In the genomic region with DNA sequence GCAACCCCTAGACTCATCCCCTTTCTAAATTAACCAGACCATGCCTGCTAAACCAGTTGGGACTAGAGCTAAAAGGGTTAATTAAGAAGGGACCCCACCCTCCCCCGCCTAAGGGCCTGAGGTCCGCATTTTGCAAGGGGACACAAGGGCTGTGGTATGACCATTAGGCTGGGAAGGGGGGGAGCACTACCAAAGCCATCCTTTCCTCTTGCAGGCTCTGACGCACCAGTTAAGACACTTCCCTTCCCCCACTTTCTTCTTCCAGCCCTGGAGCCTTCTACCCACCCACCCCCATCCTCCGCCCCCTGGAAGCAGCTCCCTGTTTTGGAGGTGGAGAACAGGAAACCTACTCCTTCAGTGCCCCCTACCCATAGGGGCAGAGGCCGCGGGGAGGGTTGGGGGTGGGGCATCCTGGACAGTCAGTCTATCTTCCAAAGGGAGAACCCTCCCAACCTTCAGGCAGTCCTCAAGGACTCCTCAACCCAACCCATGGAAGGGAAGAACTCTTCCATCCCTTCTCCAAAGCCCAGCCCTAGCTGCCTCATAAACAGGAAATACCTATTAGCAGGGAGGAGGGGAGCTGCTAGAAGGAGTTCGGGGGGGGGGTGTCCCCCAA, we compare ENCODE assay signal across 8 mouse cellular contexts. TPM values are rescaled to one million over a fixed set of nuclear protein-coding genes. Genes with fewer than 3 reads are reported as not detected.
A peak's percentile ranks its signal among the peaks of the same experiment; 100 is the strongest.
DNase-seq lines count a peak whose midpoint lies in the region; ATAC-seq and TF ChIP-seq lines count a peak whose summit lies in the region.

No protein-coding gene starts in this region.

- H3K4me1 ChIP-seq in intestine, embryonic 14.5 days (replicated peaks; ENCODE audit: control insufficient read depth, insufficient read depth, low read length) = peaks cover 48% of the 10 kb centered on the region
- H3K4me1 ChIP-seq in liver, embryonic 12.5 days = peaks cover 64% of the 10 kb centered on the region

- peak; percentile 50 to 55 for DNase-seq in urinary bladder, adult 18-20 months (ENCODE audit: low spot score in 2 of 2)
- no peak for DNase-seq in urinary bladder, adult 2 months (ENCODE audit: low spot score)
- peak; percentile 55 to 63 for DNase-seq in cerebellum, postnatal 25 days
- peak; percentile 71 for DNase-seq in gastrocnemius, postnatal 25 days
- peak; percentile 84 for DNase-seq in intestine, embryonic 14.5 days (ENCODE audit: low spot score)
- DNase-seq in urinary bladder, postnatal 25 days (ENCODE audit: low spot score) = peak; percentile 36

- H3K27me3 ChIP-seq in intestine, embryonic 14.5 days (replicated peaks; ENCODE audit: control insufficient read depth, insufficient read depth, low read length) = no peaks in the 10 kb centered on the region
- H3K27me3 ChIP-seq in liver, embryonic 12.5 days (replicated peaks) = peaks cover 13% of the 10 kb centered on the region
- H3K27me3 ChIP-seq in myocyte (ENCODE audit: control insufficient read depth, insufficient read depth, insufficient read length) = peaks cover 4% of the 10 kb centered on the region

- no peak for TF ChIP-seq POLR2A in myocyte (IDR thresholded peaks at IDR 0.05; ENCODE audit: insufficient read length, low read depth)

- ATAC-seq in intestine, embryonic 14.5 days (replicated peaks; ENCODE audit: low FRiP score, low TSS enrichment, low read depth) = peak; percentile 34
- peak; percentile 9 for ATAC-seq in liver, embryonic 12.5 days

- WGBS in intestine, embryonic 14.5 days = 2% methylated on average over 5 of the region's 7 CpGs
- WGBS in liver, embryonic 12.5 days (ENCODE audit: insufficient replicate concordance) = 3% methylated on average over 7 of the region's 7 CpGs

- peak overlapping the region; percentile 100 for H3K4me2 ChIP-seq in intestine, embryonic 14.5 days (ENCODE audit: low read length)
- H3K4me2 ChIP-seq in liver, embryonic 12.5 days = peak overlapping the region; percentile 99
- peak overlapping the region; percentile 98 for H3K4me2 ChIP-seq in myocyte (ENCODE audit: low read depth)

- H3K9me3 ChIP-seq in intestine, embryonic 14.5 days (ENCODE audit: control insufficient read depth, low read length) = no peaks in the 10 kb centered on the region
- H3K9me3 ChIP-seq in liver, embryonic 12.5 days (replicated peaks) = no peaks in the 10 kb centered on the region

- H3ac ChIP-seq in myocyte (ENCODE audit: control insufficient read depth, insufficient read length) = peak overlapping the region; percentile 91

- H3K36me3 ChIP-seq in intestine, embryonic 14.5 days (ENCODE audit: control insufficient read depth, insufficient read depth, low read length) = no peaks in the 10 kb centered on the region
- no peaks in the 10 kb centered on the region for H3K36me3 ChIP-seq in liver, embryonic 12.5 days
- H3K36me3 ChIP-seq in myocyte (ENCODE audit: control insufficient read depth, insufficient read depth) = no peaks in the 10 kb centered on the region

- H3K9ac ChIP-seq in intestine, embryonic 14.5 days (ENCODE audit: low read length) = peak overlapping the region; percentile 93
- peak overlapping the region; percentile 95 for H3K9ac ChIP-seq in liver, embryonic 12.5 days

- peaks cover 37% of the 10 kb centered on the region for H3K79me2 ChIP-seq in myocyte (ENCODE audit: control insufficient read depth, insufficient read depth)

- peak overlapping the region; percentile 87 for H3K4me3 ChIP-seq in intestine, embryonic 14.5 days (ENCODE audit: low read depth, low read length)
- peak overlapping the region; percentile 89 for H3K4me3 ChIP-seq in liver, embryonic 12.5 days
- peak overlapping the region; percentile 68 for H3K4me3 ChIP-seq in myocyte

- H3K27ac ChIP-seq in intestine, embryonic 14.5 days (ENCODE audit: low read depth) = peak overlapping the region; percentile 93
- peak overlapping the region; percentile 95 for H3K27ac ChIP-seq in liver, embryonic 12.5 days

TF ChIP-seq in myocyte, 11 proteins besides CTCF, POLR2A, EP300 and RAD21:
- TF ChIP-seq MYOD1 (IDR thresholded peaks at IDR 0.05; ENCODE audit: control insufficient read depth in 1 of 3, insufficient read length in 2 of 3, low read depth in 2 of 3) (no peak), REST (IDR thresholded peaks at IDR 0.05; ENCODE audit: insufficient read depth, insufficient read length) (no peak), MAX (IDR thresholded peaks at IDR 0.05; ENCODE audit: low read depth) (no peak), TCF3 (IDR thresholded peaks at IDR 0.05; ENCODE audit: insufficient read length, low read depth) (no peak), POLR2AphosphoS2 (IDR thresholded peaks at IDR 0.05; ENCODE audit: insufficient read length, low read depth) (no peak), E2F4 (IDR thresholded peaks at IDR 0.05; ENCODE audit: insufficient read depth) (no peak), MYOG (IDR thresholded peaks at IDR 0.05; ENCODE audit: control insufficient read depth in 1 of 3, insufficient read depth in 1 of 3, insufficient read length in 2 of 3, low read depth in 2 of 3) (no peak)

RNA-seq across cellular contexts. Expression of a gene that starts 0.8 kb away (rescaled TPM):
- 222 and 238 TPM in 2 replicates for polyA plus RNA-seq in urinary bladder, adult 2 months (2012; rRNA removed)
- 10 to 100 TPM; 15.5 to 16.5 TPM for total RNA-seq in gastrocnemius, postnatal 25 days (2021)
- 65.6 and 74.6 TPM in 2 replicates for polyA plus RNA-seq in intestine, embryonic 14.5 days (2014; fragmentation: Nextera tagmentation; extraction: Ambion mirVana)
- 53.2 and 53.4 TPM in 2 replicates for polyA plus RNA-seq in liver, embryonic 12.5 days (2016; fragmentation: Nextera tagmentation; extraction: Ambion mirVana)
- 68.7 TPM for polyA plus RNA-seq in myocyte (2012; fragmentation: generic; extraction: Trizol)

RNA-seq across cellular contexts. Expression of a gene that starts 1.1 kb away (rescaled TPM):
- 15.4 and 17.9 TPM in 2 replicates for polyA plus RNA-seq in urinary bladder, adult 2 months (2012; rRNA removed)
- 10 to 100 TPM; 12.5 to 13.7 TPM for total RNA-seq in gastrocnemius, postnatal 25 days (2021)
- polyA plus RNA-seq in intestine, embryonic 14.5 days (2014; fragmentation: Nextera tagmentation; extraction: Ambion mirVana) = 48.8 and 51.0 TPM in 2 replicates
- 34.8 and 36.0 TPM in 2 replicates for polyA plus RNA-seq in liver, embryonic 12.5 days (2016; fragmentation: Nextera tagmentation; extraction: Ambion mirVana)
- polyA plus RNA-seq in myocyte (2012; fragmentation: generic; extraction: Trizol) = 19.7 TPM

RNA-seq across cellular contexts. Expression of a gene that starts 29.9 kb away (rescaled TPM):
- polyA plus RNA-seq in urinary bladder, adult 2 months (2012; rRNA removed) = 27.7 and 30.1 TPM in 2 replicates
- 10 to 100 TPM; 15.0 to 19.7 TPM for total RNA-seq in gastrocnemius, postnatal 25 days (2021)
- 109 and 110 TPM in 2 replicates for polyA plus RNA-seq in intestine, embryonic 14.5 days (2014; fragmentation: Nextera tagmentation; extraction: Ambion mirVana)
- 136 and 147 TPM in 2 replicates for polyA plus RNA-seq in liver, embryonic 12.5 days (2016; fragmentation: Nextera tagmentation; extraction: Ambion mirVana)
- 30.9 TPM for polyA plus RNA-seq in myocyte (2012; fragmentation: generic; extraction: Trizol)

RNA-seq across cellular contexts. Expression of a gene that starts 42.5 kb away (rescaled TPM):
- polyA plus RNA-seq in urinary bladder, adult 2 months (2012; rRNA removed) = 6.6 and 6.7 TPM in 2 replicates
- 1 to 10 TPM; 2.7 to 3.9 TPM for total RNA-seq in gastrocnemius, postnatal 25 days (2021)
- 4.7 and 5.2 TPM in 2 replicates for polyA plus RNA-seq in intestine, embryonic 14.5 days (2014; fragmentation: Nextera tagmentation; extraction: Ambion mirVana)
- polyA plus RNA-seq in liver, embryonic 12.5 days (2016; fragmentation: Nextera tagmentation; extraction: Ambion mirVana) = 3.5 and 3.9 TPM in 2 replicates
- polyA plus RNA-seq in myocyte (2012; fragmentation: generic; extraction: Trizol) = 12.0 TPM

RNA-seq across cellular contexts. Expression of a gene that starts 47.5 kb away (rescaled TPM):
- 11.1 and 12.6 TPM in 2 replicates for polyA plus RNA-seq in urinary bladder, adult 2 months (2012; rRNA removed)
- total RNA-seq in gastrocnemius, postnatal 25 days (2021) = 10 to 100 TPM; 10.2 TPM
- polyA plus RNA-seq in intestine, embryonic 14.5 days (2014; fragmentation: Nextera tagmentation; extraction: Ambion mirVana) = 15.0 and 16.6 TPM in 2 replicates
- polyA plus RNA-seq in liver, embryonic 12.5 days (2016; fragmentation: Nextera tagmentation; extraction: Ambion mirVana) = 6.5 TPM in 2 replicates
- 9.7 TPM for polyA plus RNA-seq in myocyte (2012; fragmentation: generic; extraction: Trizol)
